Mouse (Mus musculus) retina, embryonic 14.5 days (tissue): ENCODE measurements around the gene Ptprg.

Experiments
- DNase-seq: peaks from one replicate; pipeline ENCODE4 v3.0.0-alpha.2; 2015; ENCODE audit warnings: low spot score

Ptprg gene

DNA sequence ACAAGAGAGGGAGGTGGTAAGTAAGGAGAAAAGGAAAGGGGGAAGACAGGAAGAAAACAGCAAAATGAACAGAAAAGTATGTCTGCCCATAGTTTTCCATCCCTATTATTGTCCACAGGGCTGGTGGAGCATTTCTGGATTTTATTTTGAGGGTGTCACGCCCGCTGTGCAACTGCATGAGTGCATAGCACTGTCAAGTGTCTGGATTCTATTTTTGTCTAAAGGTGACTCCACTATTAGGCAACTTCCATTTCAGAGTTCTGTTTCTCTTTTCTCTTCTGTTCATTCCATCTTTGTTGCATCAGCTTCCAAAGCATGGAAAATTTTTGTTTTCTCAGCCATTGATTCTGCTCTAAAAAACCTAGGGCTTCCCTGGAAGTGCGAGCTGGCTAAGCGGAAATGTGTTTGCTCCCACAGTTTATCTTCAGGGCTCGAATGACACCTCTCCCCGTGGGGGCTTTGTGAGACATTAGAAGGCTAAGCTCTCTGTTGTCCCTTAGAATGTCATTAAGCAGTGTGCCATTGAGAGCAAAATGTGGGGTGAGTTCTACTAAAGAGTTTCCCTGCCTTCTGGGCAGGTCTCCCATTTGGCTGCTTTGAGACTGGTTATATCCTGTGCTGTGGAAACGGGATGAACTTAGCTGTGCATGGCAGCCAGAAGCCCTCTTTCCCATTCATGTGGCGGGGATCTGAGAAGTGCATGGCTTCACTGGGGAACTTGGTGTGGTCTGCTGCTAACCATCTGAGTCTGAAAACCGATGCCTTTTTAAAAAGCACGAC lies 330.0 kb downstream of the Ptprg start:
- DNase-seq, result no peak

DNA sequence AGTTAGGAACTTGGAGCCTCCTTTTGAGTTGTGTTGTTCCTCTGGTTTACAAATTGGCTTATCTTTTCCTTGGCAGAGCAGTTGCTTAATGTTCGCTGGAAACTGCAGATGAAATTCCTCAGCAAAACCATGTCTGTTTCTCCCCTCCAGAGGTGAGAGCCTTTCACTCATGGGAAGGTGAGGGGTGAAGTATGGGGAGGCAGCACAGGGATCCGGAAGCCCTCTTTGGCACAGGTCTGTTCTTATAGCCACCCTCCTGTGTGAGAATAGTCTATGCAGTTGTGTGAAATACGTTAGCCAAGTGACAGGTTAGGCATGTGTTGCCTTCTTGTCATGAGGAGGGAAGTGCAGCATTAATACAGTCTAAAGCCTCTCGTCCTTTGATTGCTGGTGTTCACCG lies 330.7 kb downstream of the Ptprg start:
- no peak for DNase-seq

DNA sequence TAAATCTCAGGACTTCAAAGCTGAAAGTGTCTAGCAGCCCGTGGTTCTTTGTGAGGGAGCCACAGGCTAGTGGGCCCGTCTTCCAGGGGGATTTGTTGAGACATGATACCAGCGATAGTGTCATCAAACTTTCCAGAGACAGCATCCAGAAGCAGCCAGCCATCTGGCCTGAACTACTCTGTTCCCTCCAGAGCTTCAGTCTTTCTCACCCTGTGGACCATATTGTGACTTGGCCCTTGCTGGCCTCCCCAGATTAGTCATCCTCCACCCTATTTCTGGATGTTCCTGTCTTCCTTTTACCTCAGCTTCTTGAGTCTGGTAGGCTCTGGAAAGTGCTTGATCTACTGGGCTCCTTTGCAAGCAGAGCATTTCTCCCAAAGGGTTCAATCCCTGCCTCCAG lies 333.1 kb downstream of the Ptprg start:
- DNase-seq, result no peak

DNA sequence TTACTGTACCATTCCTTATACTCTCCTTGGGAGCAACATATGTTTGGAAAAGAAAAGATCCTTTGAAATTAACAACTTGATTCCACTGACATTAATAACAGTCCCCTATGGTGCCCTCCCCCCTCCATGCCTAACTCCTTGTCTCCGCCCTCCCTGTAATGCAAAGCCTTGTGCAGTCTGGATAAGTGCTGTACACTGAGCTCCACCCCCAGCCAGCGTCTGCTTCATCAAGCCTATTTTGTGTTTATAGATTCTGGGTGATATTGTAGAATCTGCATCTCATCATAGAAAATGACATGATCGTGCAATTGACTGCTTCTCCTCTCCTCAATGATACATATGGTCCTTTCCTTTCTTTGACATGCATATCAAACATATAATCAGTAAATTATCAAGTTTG lies 337.6 kb downstream of the Ptprg start:
- DNase-seq, result no peak

DNA sequence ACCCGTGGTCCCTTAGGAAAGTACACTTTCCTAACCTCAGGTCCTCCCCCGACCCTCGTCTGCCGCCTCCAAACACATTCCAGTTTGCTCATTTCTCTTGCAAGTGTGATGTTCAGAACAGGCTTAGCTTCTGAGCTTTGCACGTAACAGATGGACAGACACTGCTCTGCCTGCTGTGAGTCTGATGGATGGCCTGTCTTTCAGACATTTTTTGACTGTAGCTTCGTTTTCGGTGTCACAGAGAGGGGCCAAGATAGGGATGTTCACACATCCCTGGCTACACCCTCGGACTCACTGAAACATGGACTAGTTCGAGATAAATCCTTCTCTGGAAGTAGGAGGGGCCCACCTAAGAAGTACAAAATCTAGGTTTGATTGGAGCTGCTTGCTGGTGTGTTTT lies 339.3 kb downstream of the Ptprg start:
- no peak for DNase-seq

DNA sequence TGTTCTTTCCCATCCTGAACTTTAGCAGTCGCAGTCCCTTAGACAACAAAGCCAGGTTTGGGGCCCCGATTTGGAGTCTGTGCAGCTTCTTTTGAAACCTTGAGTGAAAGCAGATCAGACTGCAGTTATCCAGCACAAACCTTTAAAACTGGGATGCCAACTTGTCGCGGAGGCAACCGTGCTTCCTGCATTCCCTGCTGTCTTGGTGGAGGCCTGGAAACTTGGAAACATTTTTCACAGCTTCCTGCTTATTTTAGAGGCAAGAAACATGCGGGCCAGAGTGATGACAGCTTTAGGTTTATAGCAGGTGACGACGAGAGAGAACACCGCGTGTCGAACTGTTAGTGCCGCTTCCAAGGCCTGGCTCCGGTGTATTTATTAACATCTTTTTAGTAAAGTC lies 342.2 kb downstream of the Ptprg start:
- no peak for DNase-seq

DNA sequence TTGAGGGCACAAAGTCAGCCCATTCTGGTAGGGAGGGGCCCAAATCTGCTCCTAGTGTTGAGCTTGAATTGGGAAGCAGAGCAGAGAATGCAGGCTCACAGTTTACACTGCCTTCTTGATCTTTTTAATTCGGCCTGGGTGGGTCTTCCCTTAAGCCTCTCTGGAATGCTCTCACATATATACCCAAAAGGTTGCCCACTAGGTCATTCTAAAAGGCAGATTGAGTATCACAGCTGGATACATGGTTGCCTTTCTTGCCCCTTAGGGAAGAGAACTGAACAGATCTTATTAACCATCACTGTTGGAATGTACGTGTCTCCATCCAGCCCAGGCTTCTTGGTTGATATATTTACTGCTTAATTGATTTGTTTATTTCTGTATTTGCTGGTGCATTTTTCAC lies 349.5 kb downstream of the Ptprg start:
- DNase-seq, result no peak

DNA sequence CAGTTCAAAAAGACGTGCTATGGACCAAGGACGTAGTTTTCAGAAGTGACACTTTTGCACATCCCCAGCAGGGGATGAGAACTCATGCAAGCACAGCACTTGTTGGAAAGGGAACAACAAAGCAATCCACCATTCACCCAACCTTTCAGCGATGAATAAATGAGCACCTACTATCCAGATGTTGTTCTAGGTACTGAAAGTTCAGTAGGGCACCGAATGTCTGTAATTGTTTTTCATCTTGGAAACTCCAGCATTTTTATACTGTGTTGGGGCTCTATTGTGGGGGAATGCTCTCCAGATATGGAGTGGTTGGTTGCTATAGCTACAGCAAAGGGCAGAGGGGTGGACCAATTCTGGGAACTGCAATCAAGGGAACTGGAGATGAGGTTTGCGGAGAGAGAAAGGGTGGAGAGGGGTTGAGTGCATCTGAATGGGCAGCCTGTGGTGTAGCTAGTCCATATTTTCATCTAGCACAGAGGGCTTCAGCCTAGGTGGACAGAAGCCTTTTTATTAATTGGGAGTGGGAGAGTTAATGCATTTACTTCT lies 352.9 kb downstream of the Ptprg start:
- DNase-seq, result no peak

DNA sequence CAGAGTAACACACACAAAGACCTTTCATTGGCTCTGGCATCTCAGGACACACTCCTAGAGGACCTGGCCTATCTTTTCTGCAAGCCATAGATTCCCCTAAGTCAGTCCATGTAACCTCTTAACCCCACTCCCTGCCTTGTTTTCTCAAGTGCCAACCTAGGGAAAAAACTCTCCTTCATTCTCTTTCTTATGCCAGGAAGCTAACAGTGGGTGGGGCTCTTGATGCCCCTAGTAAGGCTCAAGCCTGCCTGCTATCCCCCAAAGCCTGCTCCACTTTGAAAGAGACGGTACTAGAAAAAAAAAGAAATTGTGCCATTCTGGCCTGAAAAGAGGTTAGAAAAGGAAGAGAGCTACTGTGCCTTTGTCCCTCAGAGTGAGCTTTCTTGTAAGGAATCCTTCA lies 358.9 kb downstream of the Ptprg start:
- DNase-seq, result no peak

DNA sequence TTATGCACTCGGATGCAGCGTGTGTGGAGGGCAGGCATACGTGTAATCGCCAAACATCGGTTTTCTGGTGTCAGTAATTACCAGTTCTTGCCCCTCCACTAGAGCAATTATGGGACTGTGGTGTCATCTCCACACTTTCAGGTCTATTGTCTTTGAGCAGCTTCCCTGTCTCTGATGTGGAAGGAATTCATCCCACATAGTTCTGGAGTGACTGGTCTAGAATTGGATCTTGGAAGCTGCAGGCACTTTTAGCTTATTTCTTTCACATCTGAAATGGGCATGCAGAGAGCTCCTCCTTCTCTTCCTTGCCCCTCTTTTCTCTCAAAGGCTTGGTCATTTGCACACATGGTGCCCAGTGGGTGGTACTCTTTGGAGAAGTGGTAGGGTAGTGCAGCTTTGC lies 363.9 kb downstream of the Ptprg start:
- no peak for DNase-seq

DNA sequence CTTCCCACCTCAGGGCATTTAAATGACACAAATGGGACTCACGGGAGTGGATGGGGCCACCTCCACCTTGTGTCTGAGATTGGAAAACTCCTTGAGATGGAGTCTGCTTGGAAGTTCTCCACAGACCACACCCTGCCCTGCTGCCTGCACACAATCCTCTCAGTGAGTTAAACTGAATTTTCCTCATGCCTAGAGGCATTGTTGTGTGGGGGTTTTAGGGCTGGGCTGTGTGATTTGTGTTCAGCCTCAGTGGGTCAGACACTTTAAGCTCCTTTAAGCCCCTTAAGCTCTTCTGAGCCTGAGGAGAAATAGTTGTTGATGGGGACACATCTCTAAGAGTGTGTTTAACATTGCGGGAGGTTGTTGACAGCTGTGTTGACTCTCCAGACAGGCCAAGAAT lies 375.2 kb downstream of the Ptprg start:
- no peak for DNase-seq

DNA sequence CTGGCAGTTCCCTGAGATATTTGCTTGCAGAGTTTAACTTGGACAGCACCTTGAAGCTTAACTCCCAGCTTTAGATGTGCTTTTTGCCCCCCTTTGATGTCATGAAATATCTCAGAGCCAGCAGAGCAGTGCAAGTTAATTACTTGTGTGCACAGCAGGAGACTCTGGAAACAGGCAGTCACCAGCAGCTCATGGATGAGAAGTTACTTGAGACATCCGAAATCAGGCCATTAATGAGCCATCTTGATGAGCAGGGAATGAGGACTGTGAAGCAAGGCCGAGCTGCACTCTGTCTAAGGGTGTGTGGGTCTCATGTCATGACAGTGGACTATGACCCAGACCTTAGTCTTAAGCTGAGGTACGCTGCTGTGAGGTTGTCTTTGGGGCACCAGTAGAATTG lies 379.2 kb downstream of the Ptprg start:
- peak; percentile 58 for DNase-seq

DNA sequence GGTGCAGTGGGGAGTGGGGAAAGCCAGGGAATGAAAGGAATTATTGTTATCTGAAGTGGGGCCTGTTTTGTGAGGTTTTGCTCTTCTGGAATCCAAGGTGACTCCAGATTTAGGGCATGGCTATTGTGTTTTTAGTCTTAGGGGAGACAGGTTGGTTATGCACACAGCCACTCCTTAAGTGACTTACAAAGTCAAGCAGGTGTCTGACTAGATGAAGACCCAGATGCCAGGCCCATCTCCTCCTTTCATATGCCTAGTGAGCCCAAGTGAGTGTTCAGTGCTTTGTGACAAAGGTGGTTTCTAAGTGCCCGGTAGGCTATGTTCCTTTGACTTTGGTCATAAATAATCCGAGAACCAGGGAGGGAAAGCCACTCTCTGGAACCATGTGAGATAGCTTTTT lies 381.2 kb downstream of the Ptprg start:
- DNase-seq, result no peak

DNA sequence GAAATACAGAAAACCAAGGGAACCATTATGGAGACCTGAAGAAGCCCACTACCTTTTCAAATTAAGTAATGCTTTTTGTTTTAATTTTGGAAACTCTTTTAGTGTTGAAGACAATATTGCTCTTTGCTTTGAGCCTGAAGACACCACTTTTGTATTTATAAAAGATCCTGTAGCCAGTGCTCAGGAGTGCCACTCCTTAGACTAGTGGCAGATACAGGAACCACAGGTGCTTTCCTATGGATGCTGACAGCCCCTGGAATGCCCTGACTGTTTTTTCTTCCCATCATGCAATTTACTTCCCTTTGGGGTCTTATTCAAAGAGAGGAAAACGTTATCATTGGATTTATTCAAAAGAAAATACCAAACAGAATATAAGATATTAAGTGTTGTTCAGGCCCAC lies 381.9 kb downstream of the Ptprg start:
- DNase-seq, result peak; percentile 32

DNA sequence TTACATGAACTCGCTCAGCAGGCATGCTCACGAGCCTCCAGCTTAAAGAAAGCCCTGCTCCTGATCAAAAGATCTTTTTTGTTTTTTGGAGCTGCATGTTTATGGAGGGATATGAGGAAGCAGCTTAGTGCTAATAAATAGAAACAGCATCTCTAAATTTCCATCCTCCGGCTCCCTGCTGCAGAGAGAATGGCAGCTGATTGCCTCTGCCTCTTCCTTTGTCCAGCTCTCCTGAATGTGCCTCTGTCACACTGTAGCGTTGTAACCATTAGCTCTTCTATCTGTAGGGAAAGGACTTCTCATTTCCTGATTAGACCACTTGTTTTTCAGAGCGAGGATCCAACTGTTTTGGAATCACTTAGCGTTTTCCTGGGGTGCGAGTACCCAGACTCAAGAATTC lies 382.4 kb downstream of the Ptprg start:
- DNase-seq, result no peak

DNA sequence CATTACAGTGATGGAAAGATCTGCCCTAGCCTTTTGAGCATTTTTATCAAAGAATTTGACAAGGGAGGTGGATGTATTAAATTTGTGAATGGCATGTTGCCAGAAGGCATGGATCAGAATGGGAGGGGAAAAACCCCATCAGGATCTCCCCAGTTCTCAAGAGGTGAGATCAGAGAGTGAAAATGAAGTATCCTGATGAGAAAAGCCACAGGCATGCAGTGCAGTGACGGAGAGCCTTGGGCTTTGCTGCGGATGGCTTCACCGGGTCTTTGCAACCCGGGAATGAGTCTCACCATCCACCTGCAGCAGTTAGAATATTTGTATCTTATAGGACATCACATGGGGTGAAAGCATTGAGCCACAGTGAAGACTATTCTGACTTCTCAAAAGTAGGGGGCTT lies 385.6 kb downstream of the Ptprg start:
- no peak for DNase-seq

DNA sequence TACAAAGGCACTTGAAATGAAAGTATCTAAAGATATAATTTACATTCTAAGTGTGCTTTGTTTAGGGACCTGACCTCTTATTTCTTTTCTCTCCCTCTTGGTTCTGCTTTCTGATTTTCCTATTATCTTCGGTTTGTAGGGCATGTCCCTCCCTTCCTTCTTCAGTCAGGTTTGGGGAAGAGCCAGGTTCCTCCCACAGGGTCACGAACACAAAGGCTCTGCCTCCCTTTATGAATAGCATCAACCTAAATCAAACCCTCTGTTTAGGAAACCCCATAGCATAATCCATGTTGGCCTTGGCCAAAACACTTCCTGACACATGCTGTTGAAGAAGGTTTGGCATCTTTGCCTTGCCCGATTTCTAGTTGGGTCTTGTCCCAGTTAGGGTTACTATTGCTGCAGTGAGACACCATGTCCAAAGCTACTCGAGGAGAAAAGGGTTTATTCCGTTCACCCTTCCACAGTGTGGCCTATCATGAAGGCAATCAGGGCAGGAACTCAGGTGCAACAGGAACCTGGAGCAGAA lies 388.7 kb downstream of the Ptprg start:
- DNase-seq, result no peak

DNA sequence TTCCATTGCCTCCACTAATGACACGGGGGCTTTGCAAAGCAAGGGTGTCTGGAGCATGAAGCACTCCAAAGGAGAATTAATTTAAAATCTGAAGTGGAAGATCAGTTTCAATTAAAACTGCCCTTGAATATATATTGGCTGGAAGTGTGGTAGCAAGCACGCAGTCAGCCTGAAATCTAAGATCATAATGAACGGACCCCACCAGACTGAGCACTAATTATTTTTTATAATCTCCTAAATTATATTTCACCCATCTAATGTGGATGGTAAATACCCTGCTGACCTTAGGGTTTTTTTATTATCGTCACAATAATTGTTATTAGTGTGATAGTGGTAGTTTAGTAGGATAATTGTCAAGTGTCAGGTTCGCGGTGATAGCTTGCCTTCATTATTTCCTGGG lies 397.0 kb downstream of the Ptprg start:
- DNase-seq, result no peak

DNA sequence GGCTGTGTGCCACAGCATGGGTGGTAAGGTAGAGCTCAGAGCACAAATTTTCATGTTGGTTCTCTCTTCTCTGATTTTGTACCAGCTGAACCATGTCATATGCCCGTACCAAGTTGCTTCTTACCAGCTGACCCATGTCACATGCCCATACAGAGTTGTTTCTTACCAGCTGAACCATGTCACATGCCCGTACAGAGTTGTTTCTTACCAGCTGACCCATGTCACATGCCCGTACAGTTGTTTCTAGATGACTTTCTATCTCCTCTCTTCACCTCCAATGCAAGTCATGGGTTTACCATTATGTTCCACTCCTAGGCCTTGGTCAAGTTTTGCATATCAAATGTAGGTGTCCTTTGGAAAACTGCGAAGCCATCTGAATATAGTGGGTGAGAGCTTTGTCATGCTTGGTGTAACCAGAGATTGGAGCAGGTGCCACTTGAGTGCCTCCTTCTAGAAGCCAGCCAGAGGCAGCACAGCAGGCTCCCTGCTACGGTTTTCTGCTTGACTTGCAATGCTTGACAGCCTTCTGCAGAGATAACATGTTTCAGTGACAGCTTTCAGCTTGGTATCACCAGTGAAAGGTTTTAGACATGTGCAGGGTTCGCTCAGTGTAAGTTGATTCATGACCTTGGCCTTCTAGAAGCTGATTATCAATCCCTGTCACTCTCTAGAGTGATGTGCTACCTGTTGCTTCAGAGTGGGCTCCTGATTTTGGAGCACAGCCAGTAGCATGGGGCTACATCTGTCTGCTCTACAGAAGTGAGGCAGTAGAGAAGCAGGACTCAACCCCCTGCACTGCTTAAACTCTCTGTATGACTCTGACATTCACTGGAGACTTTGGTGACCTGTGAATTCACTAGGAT lies 401.9 kb downstream of the Ptprg start:
- peak; percentile 30 for DNase-seq

DNA sequence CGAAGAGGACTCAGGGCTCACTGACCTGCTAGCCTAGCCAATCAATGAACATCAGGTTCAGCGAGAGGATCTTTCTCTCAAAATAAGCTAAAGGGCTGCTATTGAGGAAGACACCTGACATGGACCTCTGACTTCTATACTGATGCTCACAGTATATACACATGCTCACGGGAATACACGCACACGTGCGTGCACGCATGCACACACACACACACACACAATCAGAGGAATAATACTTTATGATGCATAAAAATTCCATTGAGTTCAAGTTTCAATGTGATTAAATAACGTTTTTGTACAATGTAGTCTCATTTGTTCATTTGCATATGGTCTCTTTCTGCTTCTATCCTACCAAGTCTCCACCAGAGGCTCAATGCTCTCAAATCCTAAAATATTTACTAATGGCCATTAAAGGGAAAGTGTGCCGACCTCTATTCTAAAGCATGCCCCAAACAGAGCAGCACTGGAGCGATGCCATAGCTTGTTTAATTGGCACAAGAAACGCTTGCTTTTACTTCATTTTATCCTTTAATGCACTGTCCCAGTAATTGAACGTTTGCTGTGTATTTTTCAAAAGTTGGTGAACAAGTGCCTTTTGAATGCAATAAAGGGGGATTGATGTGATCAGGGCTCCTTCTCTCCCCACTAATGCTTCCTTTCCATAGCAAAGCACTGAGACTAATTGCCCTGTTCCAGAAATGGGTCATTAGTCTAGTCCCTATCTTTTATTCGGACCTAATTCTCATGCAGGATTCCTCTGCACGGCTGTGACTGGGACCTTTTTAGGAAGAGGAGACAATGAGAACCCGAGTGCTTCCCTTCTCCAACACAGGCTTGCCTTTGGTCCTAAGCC lies 407.2 kb downstream of the Ptprg start:
- peak; percentile 30 for DNase-seq

DNA sequence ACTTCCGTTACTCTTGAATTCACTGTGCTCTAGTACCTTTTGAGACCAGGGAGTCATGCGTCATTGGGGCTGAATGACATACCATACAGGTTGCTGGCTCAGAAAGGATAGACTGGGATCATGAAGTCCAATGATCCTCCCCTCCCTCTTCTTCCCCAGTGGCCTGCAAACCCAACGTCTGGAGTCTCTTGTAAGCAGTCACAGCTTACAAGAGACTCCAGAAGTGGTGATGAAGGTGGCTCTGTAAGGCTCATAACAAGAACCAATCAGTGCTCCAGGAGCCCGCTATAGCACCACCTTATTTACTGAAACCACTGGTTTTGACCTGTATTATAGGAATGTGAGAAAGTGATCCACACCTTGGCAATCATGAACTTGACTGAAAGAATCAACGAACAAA lies 408.8 kb downstream of the Ptprg start:
- no peak for DNase-seq

DNA sequence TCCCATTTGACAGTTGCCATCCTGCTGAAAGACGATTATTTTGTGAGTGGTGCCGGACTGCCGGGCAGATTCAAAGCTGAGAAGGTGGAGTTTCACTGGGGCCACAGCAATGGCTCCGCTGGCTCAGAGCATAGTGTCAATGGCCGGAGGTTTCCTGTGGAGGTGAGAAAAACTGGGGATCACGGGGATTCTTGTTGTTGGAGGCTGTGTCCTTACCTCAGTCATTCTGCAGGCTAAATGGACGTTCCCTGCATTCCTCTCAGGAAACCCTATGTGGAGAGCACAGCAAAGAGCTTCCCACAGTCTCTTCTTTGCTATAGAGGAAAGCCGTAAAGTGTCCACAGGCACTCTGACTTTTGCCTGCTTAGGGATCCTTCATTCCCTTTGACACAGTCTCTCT lies 409.2 kb downstream of the Ptprg start:
- no peak for DNase-seq
